Mouse (Mus musculus) kidney, postnatal 14 days (tissue): ENCODE data around the gene Ropn1l.

Experiments used
- DNase-seq: peaks from one replicate; pipeline ENCODE4 v3.0.0; 2022; ENCODE audit warnings: mixed read lengths

Gene Ropn1l

DNA sequence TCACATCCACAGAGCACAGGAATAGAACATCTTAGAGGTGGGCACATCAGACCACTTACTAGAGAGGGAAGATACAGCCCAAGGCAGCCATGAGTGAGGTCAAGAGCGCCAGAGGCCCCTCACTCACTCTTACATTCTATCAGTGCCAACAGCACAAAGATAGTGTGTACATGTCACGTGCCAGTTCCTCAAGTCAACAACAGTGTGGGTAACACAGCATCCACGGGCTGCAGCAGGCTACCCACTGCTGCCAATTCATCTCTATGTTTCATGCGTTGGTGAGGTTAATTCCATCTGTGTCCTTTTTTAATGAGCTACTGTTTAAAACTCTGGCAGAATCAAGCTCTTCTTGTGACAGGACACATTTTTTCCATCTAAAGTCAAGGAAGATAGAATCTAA, 10.8 kb downstream of the Ropn1l start:
- no peak for DNase-seq

DNA sequence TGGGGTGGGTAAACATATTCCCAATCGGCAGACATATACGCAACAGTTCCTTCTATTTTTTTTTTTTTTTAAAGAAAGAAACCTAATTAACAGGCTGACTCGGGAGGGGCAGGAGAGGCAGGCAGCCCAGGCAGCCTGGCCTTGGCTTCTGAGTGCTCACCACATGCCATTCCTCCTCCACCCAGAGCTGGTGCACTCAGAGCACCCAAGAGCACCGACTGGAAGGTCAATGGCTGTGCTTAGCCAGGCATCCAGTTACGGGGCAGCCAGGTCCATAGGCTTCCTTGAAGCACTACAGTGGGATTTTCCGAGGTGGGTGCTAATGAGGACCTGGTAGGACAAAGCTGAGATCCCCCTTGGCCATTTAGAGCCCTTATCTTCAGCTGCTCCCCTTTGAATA, 11.5 kb downstream of the Ropn1l start:
- DNase-seq: no peak

DNA sequence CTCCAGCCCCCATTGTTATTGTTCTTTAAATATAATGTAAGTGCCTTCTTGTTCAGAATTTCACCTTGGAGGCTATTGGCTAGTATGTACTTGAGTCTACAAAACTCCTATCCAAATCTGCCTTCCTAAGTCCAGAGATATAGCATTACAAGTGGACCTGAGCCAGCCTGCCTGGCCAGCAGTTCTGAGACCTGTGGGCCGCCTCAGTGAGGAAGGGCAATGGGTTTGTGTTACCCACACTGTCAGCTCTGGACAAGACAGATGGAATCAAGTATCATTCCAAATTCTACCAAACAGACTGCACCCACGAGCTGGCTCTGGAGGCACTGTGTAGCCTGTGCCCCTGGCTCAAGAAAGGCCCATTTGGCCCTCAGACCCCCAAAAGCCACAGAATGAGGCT, 16.7 kb downstream of the Ropn1l start:
- no peak for DNase-seq

DNA sequence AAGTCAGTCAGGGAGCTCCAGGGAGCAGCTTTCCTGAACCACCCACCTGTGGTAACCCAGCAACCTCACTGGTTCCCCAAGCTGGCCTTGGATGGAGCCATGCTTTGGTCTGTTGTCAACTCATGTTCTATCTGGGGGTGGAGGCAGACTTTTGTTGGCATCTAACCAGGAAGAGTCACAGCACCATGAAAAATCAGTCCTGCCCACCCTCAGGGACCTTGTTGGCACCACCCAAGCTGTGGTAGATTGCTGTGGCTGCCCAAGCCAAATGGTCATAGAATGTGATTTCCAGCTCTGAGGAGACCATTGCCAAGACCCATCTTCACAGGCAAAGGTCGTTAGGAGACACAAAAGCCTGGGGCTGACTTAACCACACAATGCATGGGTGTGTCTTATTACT, 17.5 kb downstream of the Ropn1l start:
- no peak for DNase-seq

DNA sequence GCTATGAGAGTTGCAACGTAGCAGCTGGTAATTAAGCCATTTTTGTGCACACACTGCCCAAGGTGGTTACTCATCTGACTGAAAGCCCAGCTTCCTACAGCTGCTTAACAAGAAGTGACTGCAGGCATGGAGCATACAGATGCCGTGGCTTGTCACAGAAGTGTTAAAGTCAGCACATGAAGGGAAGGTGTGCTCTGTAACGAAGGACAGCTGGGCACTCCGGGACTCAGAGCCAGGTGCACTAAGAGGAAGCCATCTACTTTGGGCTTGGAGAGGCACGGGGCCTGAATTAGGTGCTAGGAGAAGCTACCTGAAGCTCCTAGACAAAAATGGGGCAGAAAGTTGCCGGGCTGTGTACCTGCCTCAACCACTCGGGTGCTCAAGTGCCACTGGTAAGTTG, 19.8 kb downstream of the Ropn1l start:
- DNase-seq: no peak

DNA sequence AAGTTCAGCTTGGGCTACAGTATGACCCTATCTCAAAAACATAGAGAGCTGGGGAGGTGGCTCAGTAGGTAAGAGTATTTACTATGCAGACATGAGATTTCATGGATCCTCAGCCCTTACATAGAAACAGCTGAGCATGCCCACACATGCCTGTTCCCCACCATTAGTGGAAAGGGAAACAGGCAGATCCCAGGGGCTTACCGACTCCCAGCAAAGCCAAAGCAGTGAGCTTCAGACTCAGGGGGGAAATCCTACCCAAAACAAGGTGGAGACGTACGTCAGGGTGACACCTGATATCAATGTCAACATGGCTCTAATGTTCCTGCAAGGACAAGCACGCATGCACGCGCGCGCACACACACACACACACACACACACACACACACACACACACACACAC, 21.7 kb downstream of the Ropn1l start:
- DNase-seq: no peak

DNA sequence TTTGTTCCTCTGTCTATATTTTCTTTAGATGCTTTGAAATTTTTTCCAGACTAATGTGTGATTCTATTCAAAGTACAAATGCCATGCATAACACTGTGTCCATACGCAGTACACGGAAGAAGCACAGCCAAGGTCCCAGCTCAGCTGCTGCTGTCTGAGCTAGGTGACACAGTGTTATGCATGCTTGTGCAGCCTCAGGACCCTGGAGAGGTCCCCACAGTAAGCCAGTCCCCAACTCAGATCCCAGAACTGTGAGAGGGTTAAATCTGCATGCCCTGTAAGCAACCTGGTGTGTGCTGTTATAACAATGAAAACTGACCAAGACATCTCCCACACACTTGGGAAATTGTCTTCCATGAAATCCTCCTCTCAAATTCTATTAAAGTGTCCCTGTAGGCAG, 23.5 kb downstream of the Ropn1l start:
- no peak for DNase-seq

DNA sequence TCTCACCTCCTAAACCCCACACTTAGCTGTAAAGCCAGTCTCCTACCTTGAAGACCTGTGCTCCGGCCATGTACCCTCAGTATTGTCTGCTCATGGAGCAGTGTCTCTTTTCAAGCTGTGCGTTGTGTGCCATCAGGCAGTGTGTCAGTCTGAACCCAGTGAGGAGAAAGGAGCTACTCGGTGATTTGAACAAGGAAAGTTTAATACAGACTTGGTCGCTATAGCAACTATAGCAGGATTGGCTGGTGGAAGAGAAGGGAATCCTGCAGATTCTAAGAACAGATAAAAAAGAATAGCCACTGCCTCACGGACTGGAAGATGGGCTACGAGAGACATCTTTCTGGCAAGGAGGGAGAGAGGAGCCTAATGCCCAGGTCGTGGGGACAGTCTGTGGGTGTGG, 24.1 kb downstream of the Ropn1l start:
- no peak for DNase-seq

DNA sequence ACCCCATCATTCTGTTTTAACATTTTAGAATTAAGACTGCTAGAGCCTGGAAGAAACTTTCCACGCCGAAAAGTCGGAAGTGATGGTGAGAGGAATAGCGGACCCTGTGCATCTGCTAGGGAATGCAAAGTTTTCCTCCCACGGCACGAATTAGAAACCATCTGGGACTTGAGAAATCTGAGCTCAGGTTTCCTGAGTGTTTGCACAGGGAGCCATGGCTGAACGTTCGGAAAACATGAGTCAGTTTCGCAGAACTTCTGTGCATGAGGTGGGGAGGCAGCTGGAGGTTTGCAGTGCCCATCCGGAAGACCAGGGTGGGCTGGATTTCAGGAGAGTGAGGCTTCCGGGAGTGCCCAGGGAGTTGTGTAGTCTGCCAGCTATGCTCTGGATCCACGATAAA, 25.0 kb downstream of the Ropn1l start:
- DNase-seq: no peak

DNA sequence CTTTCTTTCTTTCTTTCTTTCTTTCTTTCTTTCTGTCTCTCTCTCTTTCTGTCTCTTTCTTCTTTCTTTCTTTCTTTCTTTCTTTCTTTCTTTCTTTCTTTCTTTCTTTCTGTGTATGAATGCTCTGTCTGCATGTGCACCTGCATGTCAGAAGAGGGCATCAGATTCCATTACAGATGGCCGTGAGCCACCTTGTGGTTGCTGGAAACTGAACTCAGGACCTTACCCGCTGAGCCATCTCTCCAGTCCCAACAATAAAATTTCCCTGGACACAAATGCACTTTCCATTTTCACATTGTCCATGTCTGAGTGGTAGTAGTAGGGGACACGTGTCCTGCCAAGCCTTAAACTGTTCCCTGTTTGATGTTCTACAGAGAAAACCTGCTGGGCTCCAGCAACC, 26.1 kb downstream of the Ropn1l start:
- no peak for DNase-seq

DNA sequence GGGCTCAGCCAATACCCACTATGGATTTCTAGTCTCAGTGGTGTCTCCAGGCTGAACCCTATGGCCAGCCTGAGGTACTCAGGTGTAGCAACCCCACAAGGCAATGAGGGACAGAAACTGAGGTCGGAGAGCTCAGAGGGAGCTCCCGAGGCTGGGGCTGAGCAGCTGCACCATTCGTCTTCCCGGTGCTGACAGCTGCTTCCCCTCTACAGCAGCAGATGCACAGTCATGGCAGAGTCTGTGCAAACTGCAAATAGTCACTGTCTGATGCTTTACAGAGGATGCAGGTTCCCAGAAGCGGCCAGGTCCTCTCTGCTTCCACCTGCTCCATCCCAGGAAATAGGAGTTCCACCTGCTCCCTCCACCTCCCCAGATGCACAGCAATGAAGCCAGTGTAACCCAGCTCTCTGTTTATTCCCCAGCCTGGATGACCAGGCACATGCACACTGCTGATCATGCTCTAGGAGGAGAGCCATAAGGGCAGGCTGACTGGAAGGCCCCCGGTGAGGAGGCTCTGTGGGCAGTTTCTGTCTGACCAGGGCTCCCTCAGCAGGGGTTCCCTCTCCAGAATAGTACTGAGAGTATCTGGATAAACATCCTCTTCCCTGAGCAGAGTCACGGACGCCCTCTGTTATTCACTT, 27.4 kb downstream of the Ropn1l start:
- no peak for DNase-seq

DNA sequence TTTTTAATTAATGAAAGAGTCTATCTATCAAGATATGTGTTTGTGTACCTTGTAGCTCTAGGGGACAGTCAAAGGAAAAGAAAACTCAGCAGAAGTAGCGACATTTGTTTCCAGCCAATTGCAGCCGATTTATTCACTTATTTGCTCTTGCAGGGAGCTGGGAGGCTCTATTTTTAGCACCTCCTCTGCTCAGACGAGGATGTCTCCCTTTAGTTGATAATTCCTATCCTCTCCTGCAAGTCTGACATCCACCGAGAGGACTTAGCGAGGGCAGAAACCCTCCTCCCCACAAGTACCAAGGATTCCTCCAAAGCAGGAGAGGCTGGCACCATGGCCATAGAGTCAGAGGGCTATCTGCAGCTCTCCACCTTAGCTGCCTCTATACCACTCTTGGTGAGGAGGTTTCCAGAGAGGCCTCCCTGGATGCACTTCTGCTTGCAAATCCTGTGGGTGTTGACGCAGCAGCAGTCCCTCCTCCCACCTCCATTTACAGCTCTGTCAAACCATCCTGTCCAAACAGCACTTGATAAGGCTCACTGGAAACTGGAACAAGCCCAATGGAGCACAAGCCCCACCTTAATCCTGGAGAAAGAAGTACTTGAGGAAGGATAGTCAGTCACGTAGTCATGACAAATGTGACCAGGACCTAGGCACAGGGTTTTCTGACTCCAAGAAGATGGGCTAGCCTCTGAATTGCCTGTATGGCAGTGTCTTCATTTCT, 30.7 kb downstream of the Ropn1l start:
- DNase-seq: no peak

DNA sequence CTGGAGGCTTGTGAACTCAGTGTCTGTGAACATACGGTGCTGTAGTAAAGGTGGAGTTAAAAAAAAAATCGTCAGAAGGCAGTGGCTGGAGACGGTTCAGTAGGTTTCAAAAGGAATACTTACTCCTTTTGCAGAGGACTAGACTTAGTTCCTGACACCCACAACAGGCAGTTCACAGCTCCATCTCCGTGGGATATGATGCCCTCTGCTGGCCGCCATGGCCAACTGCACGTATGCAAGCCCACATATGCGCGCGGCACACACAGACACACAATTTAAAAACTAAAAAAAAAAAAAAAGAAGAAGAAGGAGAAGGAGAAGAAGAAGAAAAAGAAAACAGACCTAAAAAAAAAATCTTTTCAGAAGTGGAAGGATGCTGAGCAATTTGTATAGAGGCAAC, 34.5 kb downstream of the Ropn1l start:
- peak; percentile 41 for DNase-seq

DNA sequence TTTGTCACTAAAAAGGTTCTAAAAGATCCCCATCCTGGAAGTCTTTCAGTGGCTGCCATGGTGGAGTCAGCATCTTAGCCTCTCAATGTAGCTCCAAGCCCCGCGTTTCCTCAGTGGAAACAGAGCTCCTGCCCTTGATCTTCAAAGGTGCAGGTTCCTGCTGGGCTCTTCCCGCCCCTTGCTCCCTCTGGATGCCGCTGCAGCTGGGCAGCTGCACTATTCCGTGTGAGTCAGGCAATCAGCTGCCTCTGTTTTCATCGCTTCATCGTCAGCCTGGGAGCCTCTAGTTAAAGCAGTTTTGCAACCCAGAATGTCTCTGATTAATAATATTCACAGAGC, 34.9 kb downstream of the Ropn1l start:
- no peak for DNase-seq

DNA sequence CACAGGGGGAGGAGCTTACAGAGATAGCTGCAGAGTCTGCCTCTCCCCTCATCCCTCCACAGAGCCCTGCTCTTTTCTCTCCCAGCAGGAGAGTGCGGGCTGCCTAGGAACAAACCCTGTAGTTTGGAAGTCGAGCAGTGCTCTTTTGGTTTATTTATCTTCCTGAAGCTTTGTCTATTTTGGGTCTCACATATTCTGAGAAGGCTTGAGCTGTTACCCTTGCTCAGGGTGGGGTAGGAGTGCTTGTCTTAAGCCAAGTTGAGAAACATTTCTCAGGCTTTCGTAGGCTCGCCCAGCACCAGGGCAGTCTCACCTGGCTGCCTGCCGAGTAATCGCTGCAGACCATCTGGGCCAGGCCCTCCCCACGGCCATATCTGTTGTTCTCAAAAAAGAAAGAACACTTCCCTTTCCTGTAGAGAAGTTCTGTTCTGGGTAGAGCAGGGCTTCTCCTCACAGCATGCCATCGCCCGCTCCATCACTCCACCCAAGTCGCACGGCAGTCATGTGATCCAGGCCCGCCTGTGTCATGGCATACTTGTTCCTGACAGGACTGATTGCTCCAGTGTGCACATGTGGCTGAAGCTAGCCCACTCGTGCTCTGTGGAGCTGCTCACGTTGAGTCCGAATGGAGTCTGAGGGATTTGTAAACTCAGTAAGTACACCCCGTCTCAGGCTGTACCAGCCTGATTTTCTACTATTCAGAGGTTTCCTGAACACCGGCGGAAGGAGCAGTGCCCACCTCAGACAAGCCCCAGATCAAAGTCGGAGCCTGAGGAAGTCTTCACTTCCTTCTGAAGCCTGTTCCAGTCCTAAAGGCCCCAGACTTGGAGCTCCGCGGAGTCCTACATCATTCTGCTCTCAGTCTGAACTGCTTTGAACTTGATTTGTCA, 35.5 kb downstream of the Ropn1l start:
- DNase-seq: peak; percentile 64

DNA sequence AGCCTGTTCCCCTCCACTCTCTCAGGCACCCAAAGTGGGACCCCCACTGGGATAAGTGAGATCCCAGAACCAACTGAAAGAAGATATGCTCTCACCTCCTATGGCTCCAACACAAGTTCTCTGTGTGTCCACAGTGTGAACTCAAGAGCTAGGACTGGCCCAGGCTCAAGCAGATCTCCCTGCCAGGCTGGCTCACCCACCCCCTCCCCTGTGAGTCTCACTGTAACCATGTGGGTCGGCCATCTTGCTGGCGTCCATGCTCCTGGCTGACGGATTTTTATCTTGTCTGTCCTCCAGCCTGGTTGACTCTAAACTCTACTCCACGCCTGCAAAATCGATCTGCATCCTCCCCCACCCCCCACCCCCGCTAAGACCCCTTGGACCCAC, 36.1 kb downstream of the Ropn1l start:
- DNase-seq: no peak

DNA sequence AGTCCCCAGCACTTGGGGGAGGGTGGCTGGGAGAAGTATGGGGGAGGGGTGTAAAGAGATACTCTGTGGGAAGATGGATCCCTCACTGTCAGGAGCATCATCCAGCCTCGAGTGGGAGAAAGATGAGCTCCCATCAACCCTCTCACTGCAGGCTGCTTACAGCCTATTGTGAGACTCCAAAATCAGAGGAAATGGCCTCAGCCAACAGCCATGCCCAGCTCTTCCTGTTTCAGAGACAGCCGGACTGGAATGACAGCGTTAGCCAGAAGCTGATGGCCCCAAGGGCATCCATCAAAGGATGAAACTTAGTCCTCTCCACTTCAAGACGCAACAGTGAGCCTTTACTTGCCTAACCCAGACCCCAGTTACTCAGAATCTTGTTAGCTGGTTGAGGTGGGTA, 38.4 kb downstream of the Ropn1l start:
- DNase-seq: peak; percentile 32

DNA sequence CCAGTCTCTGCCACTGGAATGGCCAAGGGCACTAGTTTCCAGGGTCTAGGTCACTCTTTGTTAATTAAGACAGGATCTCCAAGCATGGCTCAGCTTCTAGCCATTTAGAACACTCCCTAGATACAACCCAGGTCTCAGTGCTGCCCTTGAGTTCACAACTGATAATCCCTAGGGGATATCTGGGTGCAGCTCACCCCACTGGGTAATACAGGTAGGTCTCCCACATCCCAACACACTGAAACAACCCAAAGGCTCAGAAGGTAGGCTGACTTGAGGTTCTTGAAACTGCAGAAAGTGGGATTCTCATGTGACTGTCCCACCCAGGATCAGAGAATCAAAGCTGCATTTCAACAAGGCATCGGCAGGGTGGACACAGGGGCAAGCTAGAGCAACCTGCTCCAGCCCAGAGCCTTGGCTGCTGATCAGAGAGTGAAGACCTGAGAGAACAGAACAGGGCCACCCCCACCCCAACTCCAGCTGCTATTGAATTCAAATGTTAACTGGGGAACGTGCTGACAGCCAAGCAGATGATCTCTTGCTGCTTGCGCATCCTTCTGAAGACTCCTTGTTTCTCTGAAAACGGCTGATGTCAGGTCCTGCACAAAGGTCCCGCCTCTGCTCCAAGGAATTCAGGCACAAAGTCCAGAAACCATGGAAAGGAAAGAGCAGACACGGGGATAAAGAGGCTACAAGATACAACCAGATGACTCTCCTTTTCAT, 39.2 kb downstream of the Ropn1l start:
- DNase-seq: peak; percentile 73

DNA sequence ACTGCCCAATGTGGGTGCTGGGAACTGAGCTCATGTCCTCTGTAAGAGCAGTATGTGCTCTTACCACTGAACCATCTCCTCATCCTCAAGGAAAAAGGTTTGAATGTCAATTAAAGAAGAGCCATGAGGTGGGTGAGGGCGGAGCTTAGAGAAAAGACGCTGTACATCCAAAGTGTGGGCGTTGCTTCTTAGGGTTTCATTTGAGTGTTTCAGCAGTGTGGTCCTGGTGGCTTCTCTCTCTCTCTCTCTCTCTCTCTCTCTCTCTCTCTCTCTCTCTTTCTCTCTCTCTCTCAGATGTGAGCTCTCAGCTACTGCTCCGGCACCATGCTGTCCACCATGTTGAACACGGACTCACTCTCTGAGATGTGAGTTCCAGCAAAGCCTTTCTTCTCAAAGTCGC, 39.9 kb downstream of the Ropn1l start:
- no peak for DNase-seq

DNA sequence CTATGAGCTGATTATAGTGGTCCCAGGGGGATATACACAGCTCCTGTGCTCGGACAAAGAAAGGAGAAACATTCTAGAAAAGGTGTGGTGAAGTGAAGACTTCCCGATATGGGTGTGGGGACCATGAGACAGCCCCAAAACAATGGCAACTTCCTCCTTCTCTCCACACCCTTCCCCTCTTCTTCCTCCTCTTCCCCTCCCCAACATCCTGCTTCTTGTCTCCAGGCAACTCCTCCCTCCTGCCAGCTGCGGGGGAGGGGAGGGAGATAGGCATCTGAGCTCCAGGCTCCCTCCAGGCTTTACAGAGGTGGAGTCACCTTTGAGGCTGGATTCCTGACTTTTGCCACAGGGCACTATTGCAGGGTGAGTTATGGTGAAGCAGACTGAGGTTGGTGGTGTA, 40.6 kb downstream of the Ropn1l start:
- DNase-seq: peak; percentile 56

DNA sequence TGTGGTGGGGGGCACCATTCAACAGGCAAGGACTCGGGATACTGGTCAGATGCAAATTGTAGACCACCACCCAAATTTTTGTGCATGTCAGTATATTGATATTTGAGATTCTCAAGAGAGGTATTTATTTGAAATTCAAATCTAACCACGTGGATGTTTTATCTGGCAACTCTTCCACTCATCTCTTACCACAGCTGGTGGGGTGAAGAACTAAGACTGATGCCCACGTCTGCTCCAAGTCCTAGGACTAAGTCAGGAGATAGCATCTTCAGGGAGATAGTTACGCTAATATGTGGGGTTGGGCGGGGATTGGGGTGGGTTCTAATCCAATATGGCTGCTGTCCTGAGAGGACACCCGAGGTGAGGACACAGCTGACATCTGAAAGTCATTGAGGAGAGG, 41.1 kb downstream of the Ropn1l start:
- no peak for DNase-seq

DNA sequence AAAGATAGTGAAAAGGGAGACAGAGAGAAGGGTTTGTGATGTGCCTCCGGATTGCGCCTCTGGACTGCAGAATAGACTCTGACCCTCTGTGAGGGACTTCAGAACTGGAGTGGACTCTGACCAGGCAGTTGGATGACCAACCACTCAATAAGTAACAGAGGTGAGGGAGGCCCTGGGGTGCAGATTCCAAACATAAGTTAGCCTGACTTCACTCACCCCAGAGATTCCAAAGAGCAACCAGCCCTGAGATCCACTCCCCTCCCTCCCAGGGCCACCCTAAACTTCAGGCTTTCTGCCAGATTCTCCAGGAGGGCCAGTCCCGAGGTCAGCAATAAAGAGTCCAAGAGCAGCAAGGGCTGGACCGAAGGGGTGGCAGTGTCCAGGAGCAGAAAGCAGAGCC, 46.0 kb downstream of the Ropn1l start:
- DNase-seq: peak; percentile 88

DNA sequence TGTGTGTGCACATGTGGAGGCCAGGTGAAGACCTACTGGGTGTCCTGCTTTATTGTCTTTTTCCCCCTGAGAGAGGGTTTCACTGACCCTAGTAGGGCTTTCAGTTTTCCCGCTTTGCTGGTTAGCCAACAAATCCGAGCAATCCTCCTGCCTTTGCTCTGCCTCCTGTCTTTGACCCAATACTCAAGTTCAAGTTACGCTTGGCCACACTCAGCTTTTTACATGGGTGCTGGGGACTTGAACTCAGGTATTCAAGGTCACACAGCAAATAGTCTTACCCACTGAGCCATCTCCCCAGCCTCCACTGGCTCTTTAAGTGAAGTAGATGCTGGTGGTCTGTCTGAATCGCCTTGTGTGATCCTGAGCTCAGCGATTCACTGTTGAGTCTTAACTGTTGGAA, 46.7 kb downstream of the Ropn1l start:
- DNase-seq: peak; percentile 59
